Mouse (Mus musculus) heart, embryonic 10.5 days (tissue): ENCODE measurements around the gene A930009A15Rik. TPM values are rescaled to one million over a fixed set of nuclear protein-coding genes. Genes with fewer than 3 reads are reported as not detected.

Experiments
- DNase-seq: peaks from one replicate; pipeline ENCODE4 v3.0.0-alpha.2; 2017; ENCODE audit warnings: low spot score
- H3K27ac ChIP-seq: fragments of 300-500 bp; sonication (generic); 2 replicates; pipeline ENCODE4 v1.5.1; 2016; ENCODE audit warnings: mild to moderate bottlenecking
- H3K27me3 ChIP-seq: fragments of 300-500 bp; sonication (generic); 2 replicates; pipeline ENCODE4 v1.6.1; 2016; ENCODE audit warnings: mild to moderate bottlenecking; ENCODE audit not compliant: poor library complexity, insufficient read depth, severe bottlenecking
- H3K36me3 ChIP-seq: fragments of 300-500 bp; sonication (generic); 2 replicates; pipeline ENCODE4 v1.6.1; 2016; ENCODE audit warnings: mild to moderate bottlenecking, moderate library complexity
- H3K4me1 ChIP-seq: fragments of 300-500 bp; sonication (generic); 2 replicates; pipeline ENCODE4 v1.6.1; 2016; ENCODE audit warnings: mild to moderate bottlenecking
- H3K4me3 ChIP-seq: fragments of 300-500 bp; sonication (generic); 2 replicates; pipeline ENCODE4 v1.5.1; 2016; ENCODE audit warnings: mild to moderate bottlenecking, moderate library complexity
- H3K9me3 ChIP-seq: fragments of 300-500 bp; sonication (generic); 2 replicates; pipeline ENCODE4 v1.6.1; 2016; ENCODE audit warnings: mild to moderate bottlenecking, moderate library complexity
- WGBS: fragments of 180-500 bp; shearing (Covaris S2); methylation state at CpG from one replicate; pipeline ENCODE4 v1.1.7; 2016; 5-methylcytosine and 5-hydroxymethylcytosine counted together
- polyA plus RNA-seq: library from polyadenylated mRNA; unstranded; fragments of >200 nt; fragmentation: Nextera tagmentation; extraction: Ambion mirVana; gene quantifications from 2 replicates; pipeline ENCODE4 v1.2.1, GENCODE M21; 2016

A930009A15Rik gene
- polyA plus RNA-seq, result not detected in 2 replicates

GRCm38 (mm10) chr10:115569712-115570491 is at the start of gene A930009A15Rik:
A930009A15Rik (plus strand) TSS chr10:115569986.
- Histone ChIP-seq H3K27ac (no peak within 1 kb of the TSS), H3K36me3 (no peaks in the 10 kb centered on the region), H3K4me1 (no peaks in the 10 kb centered on the region), H3K27me3 (no peaks in the 10 kb centered on the region), H3K9me3 (no peaks in the 10 kb centered on the region), H3K4me3 (no peak within 1 kb of the TSS)
- 84% methylated on average over 15 of the region's 15 CpGs for WGBS
- DNase-seq, result no peak

GRCm38 (mm10) chr10:115520200-115521080 is 49.3 kb upstream of the A930009A15Rik start:
- Histone ChIP-seq H3K9me3 (no peaks in the 10 kb centered on the region), H3K4me1 (peaks cover 6% of the 10 kb centered on the region; the same call in 1 of the 2 replicates), H3K4me3 (no peak overlapping the region), H3K36me3 (no peaks in the 10 kb centered on the region), H3K27me3 (no peaks in the 10 kb centered on the region), H3K27ac (no peak overlapping the region)
- DNase-seq, result no peak
- 57% methylated on average over 17 of the region's 17 CpGs for WGBS

DNA sequence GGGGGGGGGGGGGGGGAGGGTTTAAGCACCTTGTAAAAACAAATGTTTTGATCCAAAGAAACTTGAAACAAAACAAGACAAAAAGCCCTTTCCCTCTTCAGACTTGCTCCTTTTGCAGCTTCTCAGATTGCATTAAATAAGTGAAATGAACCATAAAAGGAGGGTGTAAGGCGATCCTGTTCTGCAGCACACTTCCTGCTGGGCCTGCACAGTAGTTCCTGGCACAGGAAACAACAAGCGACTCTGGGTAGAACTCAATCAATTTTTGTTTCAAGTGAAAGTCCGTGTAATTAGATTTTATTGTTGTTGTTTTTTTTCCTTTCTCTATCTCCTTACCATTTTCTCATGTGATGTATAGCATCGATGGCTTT is 48.7 kb upstream of the A930009A15Rik start:
- H3K4me3 ChIP-seq, result no peak overlapping the region
- H3K27me3 ChIP-seq, result no peaks in the 10 kb centered on the region
- peaks cover 6% of the 10 kb centered on the region; the same call in 1 of the 2 replicates for H3K4me1 ChIP-seq
- H3K27ac ChIP-seq, result no peak overlapping the region
- no peak for DNase-seq
- no peaks in the 10 kb centered on the region for H3K9me3 ChIP-seq
- WGBS, result 59% methylated on average over 4 of the region's 4 CpGs
- H3K36me3 ChIP-seq, result no peaks in the 10 kb centered on the region

- no peak overlapping the region for H3K4me3 ChIP-seq
- H3K4me1 ChIP-seq, result peaks cover 14% of the 10 kb centered on the region
- H3K36me3 ChIP-seq, result no peaks in the 10 kb centered on the region
- no peaks in the 10 kb centered on the region for H3K9me3 ChIP-seq
- no peak for DNase-seq
- WGBS, result 65% methylated on average over 4 of the region's 4 CpGs
- H3K27ac ChIP-seq, result no peak overlapping the region
- no peaks in the 10 kb centered on the region for H3K27me3 ChIP-seq
These were observed 40.9 kb upstream of the A930009A15Rik start for GRCm38 (mm10) chr10:115528892-115529291.

DNA sequence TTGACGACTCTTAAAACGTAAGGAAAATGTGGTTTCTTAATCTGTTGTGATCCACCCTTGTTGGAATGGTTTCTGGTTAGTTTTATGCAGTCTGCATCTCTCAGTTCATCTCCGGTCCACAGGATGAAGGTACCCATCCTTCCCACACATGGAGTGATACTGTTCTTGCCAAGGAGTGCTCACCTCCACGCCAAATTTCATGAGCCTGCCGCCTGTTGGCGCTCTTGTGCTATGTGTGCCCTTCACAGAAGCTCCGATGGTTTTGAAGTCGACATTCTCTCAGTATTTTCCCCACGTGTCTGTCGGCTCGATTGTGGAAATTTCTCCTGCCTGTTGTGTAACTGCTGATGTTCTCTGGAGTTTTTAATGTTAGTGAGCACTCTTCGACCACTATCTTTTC is 40.0 kb upstream of the A930009A15Rik start:
- WGBS, result 83% methylated on average over 12 of the region's 12 CpGs
- DNase-seq, result no peak

DNA sequence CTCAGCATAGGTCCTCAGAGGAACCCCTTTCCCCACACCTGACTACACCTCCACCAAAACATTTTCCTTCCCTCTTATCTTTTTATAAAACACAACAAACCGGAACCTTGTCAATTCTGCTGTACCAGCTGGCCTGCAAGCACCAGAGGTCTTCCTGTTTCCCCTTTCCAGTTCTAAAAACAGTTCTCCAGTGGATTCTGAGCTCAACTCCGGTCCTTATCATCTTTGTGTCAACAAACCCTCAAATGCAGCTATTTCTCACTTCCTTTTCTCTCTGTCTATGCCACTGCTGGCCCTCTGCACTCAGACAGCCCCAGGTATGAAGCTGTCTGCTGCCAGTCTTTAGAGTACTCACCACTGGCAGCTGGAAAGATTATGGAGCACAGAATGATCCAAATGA is 39.0 kb upstream of the A930009A15Rik start:
- no peaks in the 10 kb centered on the region for H3K36me3 ChIP-seq
- H3K9me3 ChIP-seq, result no peaks in the 10 kb centered on the region
- DNase-seq, result no peak
- 10% methylated on average over 2 of the region's 2 CpGs for WGBS
- no peak overlapping the region for H3K27ac ChIP-seq
- H3K4me1 ChIP-seq, result peaks cover 14% of the 10 kb centered on the region
- H3K27me3 ChIP-seq, result no peaks in the 10 kb centered on the region
- H3K4me3 ChIP-seq, result no peak overlapping the region

More for the DNA sequence above, 40.0 kb upstream of the A930009A15Rik start:
- Histone ChIP-seq H3K4me3 (no peak overlapping the region), H3K9me3 (no peaks in the 10 kb centered on the region), H3K27me3 (no peaks in the 10 kb centered on the region), H3K4me1 (peaks cover 14% of the 10 kb centered on the region), H3K36me3 (no peaks in the 10 kb centered on the region), H3K27ac (no peak overlapping the region)

DNA sequence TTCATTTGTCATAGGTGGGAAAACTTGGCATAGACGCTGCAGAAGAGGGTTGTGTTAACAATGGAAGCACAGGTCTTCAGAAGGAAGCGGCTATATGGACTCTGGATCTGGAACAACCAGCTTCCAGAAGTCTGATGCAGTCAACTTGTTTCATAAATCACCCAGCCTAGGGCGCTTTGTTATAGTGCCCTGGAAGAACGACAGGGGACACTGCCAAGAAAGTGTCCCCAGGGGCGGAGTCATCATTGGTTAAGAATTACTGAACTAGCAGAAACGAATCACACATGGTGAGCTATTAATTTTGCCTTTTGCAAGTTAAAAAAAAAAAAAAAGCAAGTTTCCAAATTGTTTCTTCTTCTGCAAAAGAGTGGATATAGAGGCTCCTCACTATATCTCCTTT is 26.9 kb upstream of the A930009A15Rik start:
- Histone ChIP-seq H3K9me3 (no peaks in the 10 kb centered on the region), H3K4me1 (no peaks in the 10 kb centered on the region), H3K27me3 (no peaks in the 10 kb centered on the region), H3K4me3 (no peak overlapping the region), H3K36me3 (no peaks in the 10 kb centered on the region), H3K27ac (no peak overlapping the region)
- DNase-seq, result no peak
- 84% methylated on average over 6 of the region's 6 CpGs for WGBS

GRCm38 (mm10) chr10:115550253-115550652 is 19.5 kb upstream of the A930009A15Rik start:
- 83% methylated on average over 7 of the region's 7 CpGs for WGBS
- Histone ChIP-seq H3K9me3 (no peaks in the 10 kb centered on the region), H3K4me3 (no peak overlapping the region), H3K27me3 (no peaks in the 10 kb centered on the region), H3K4me1 (no peaks in the 10 kb centered on the region), H3K36me3 (no peaks in the 10 kb centered on the region), H3K27ac (no peak overlapping the region)
- DNase-seq, result no peak

DNA sequence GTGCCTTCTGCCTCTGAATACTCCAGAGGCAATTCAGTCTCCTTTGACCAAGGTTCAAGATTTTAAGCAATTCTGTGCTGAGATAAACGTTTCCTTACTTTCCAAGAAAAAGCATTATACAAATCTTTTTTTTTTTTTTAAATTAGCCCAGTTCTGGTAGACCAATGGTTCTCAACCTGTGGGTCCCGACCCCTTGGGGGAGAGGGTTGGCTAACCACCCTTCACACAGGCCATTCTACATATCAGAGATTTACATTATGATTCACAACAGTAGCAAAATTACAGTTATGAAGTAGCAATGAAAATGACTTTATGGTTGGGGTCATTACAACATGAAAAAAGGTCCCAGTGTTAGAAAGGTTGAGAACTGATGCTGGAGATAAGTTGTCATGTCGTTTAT is 18.7 kb upstream of the A930009A15Rik start:
- H3K27ac ChIP-seq, result no peak overlapping the region
- no peaks in the 10 kb centered on the region for H3K36me3 ChIP-seq
- no peak for DNase-seq
- no peak overlapping the region for H3K4me3 ChIP-seq
- no peaks in the 10 kb centered on the region for H3K4me1 ChIP-seq
- WGBS, result 68% methylated on average over 3 of the region's 3 CpGs
- H3K27me3 ChIP-seq, result no peaks in the 10 kb centered on the region
- H3K9me3 ChIP-seq, result no peaks in the 10 kb centered on the region

DNA sequence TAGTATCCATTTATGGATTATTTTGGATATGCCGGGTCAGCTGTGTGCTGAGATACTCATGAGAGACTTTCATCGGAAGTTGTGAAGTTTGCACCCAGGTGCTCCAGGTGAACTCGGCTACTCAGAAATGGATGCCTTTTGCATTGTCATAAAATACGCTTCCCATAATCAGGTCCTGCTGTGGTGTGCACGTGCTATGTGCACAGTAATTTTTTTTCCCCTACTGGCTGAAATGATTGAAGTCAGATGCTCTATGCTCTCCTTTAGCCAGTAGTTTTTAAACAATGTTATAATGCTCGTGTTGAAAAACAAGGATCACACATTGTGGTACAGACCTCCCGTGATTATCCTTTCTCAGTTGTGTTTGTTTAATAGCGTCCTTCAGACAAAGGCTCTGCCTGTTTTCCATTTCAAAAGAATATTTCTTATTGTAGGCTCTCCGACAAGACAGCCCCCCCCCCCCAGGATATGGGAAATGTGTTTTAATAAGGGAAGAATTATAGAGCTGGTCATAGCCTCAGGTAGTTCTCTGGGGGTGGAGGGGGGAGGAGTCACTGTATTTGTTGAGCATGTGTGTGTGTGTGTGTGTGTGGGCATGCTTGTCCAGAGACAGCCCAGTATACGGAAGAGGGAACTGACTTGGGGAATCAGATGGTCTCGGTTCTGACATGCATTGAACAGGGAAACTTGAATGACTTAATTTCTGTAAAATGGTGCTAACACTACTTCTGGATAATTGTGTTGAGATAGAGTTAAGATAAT is 16.3 kb upstream of the A930009A15Rik start:
- no peak overlapping the region for H3K27ac ChIP-seq

GRCm38 (mm10) chr10:115555191-115555765 is 14.5 kb upstream of the A930009A15Rik start:
- peaks cover 6% of the 10 kb centered on the region; the same call in 1 of the 2 replicates for H3K4me1 ChIP-seq
- H3K36me3 ChIP-seq, result no peaks in the 10 kb centered on the region
- H3K27ac ChIP-seq, result no peak overlapping the region
- WGBS, result 35% methylated on average over 2 of the region's 2 CpGs
- H3K4me3 ChIP-seq, result no peak overlapping the region
- DNase-seq, result no peak
- H3K9me3 ChIP-seq, result no peaks in the 10 kb centered on the region
- no peaks in the 10 kb centered on the region for H3K27me3 ChIP-seq

More for the DNA sequence above, 16.3 kb upstream of the A930009A15Rik start:
- DNase-seq, result no peak
- 82% methylated on average over 11 of the region's 11 CpGs for WGBS
- Histone ChIP-seq H3K4me3 (no peak overlapping the region), H3K27me3 (no peaks in the 10 kb centered on the region), H3K36me3 (no peaks in the 10 kb centered on the region), H3K4me1 (peaks cover 6% of the 10 kb centered on the region; the same call in 1 of the 2 replicates), H3K9me3 (no peaks in the 10 kb centered on the region)

GRCm38 (mm10) chr10:115556738-115557242 is 13.0 kb upstream of the A930009A15Rik start:
- no peak for DNase-seq
- Histone ChIP-seq H3K9me3 (no peaks in the 10 kb centered on the region), H3K4me1 (peaks cover 6% of the 10 kb centered on the region; the same call in 1 of the 2 replicates), H3K4me3 (no peak overlapping the region), H3K36me3 (no peaks in the 10 kb centered on the region), H3K27me3 (no peaks in the 10 kb centered on the region), H3K27ac (no peak overlapping the region)
- WGBS, result 46% methylated on average over 12 of the region's 12 CpGs
